Mouse (Mus musculus): ENCODE results near the gene Rassf3.

Gene Rassf3

GRCm38 (mm10) chr10:121461404-121462161, 14.6 kb downstream of the Rassf3 start:
- peak; percentile 67 for DNase-seq (ENCODE audit: low spot score)

- no peak for DNase-seq (ENCODE audit: low spot score)
Measured at GRCm38 (mm10) chr10:121459124-121459853, 16.9 kb downstream of the Rassf3 start.

GRCm38 (mm10) chr10:121458408-121458807, 17.7 kb downstream of the Rassf3 start:
- DNase-seq (ENCODE audit: low spot score): no peak

- no peak for DNase-seq (ENCODE audit: low spot score)
Measured at GRCm38 (mm10) chr10:121457381-121457780, 18.8 kb downstream of the Rassf3 start.

- DNase-seq (ENCODE audit: low spot score): no peak
Measured at GRCm38 (mm10) chr10:121455517-121455916, 20.6 kb downstream of the Rassf3 start.

- DNase-seq (ENCODE audit: low spot score): no peak
Measured at GRCm38 (mm10) chr10:121454708-121455475, 21.3 kb downstream of the Rassf3 start.

- DNase-seq (ENCODE audit: low spot score): no peak
Measured at GRCm38 (mm10) chr10:121454033-121454432, 22.1 kb downstream of the Rassf3 start.

- DNase-seq (ENCODE audit: low spot score): no peak
Measured at GRCm38 (mm10) chr10:121445808-121446207, 30.3 kb downstream of the Rassf3 start.

GRCm38 (mm10) chr10:121444198-121444597, 31.9 kb downstream of the Rassf3 start:
- DNase-seq (ENCODE audit: low spot score): no peak

GRCm38 (mm10) chr10:121443791-121444190, 32.4 kb downstream of the Rassf3 start:
- DNase-seq (ENCODE audit: low spot score): peak; percentile 44

- DNase-seq (ENCODE audit: low spot score): no peak
Measured at GRCm38 (mm10) chr10:121439310-121439731, 36.8 kb downstream of the Rassf3 start.

- DNase-seq (ENCODE audit: low spot score): no peak
Measured at GRCm38 (mm10) chr10:121438109-121438508, 38.0 kb downstream of the Rassf3 start.

GRCm38 (mm10) chr10:121436693-121437092, 39.5 kb downstream of the Rassf3 start:
- no peak for DNase-seq (ENCODE audit: low spot score)

GRCm38 (mm10) chr10:121436258-121436645, 39.9 kb downstream of the Rassf3 start:
- DNase-seq (ENCODE audit: low spot score): no peak

GRCm38 (mm10) chr10:121435546-121436257, 40.4 kb downstream of the Rassf3 start:
- peak; percentile 65 for DNase-seq (ENCODE audit: low spot score)

- no peak for DNase-seq (ENCODE audit: low spot score)
Measured at GRCm38 (mm10) chr10:121434441-121435103, 41.6 kb downstream of the Rassf3 start.

- DNase-seq (ENCODE audit: low spot score): peak; percentile 41
Measured at GRCm38 (mm10) chr10:121432635-121433280, 43.4 kb downstream of the Rassf3 start.

- peak; percentile 59 for DNase-seq (ENCODE audit: low spot score)
Measured at GRCm38 (mm10) chr10:121432041-121432634, 44.0 kb downstream of the Rassf3 start.

GRCm38 (mm10) chr10:121430764-121431540, 45.2 kb downstream of the Rassf3 start:
- DNase-seq (ENCODE audit: low spot score): no peak
